Mouse (Mus musculus) embryo, embryonic 10 days (tissue): Measurements from ENCODE around the gene Gramd2.

Source experiments
- DNase-seq: peaks from one replicate; pipeline ENCODE4 v3.0.0-alpha.2; 2015; ENCODE audit warnings: low spot score

Gene Gramd2

GRCm38 (mm10) chr9:59679678-59680533 lies at the start of gene Gramd2:
Gene Gramd2 (plus strand): TSS chr9:59680144.
- DNase-seq, result peak; percentile 87

- DNase-seq, result no peak
Observed at GRCm38 (mm10) chr9:59638372-59638771, 41.6 kb upstream of the Gramd2 start.

- DNase-seq, result no peak
Observed at GRCm38 (mm10) chr9:59639936-59640335, 40.0 kb upstream of the Gramd2 start.

GRCm38 (mm10) chr9:59641320-59641719 lies 38.6 kb upstream of the Gramd2 start:
- no peak for DNase-seq

- no peak for DNase-seq
Observed at GRCm38 (mm10) chr9:59649911-59650310, 30.0 kb upstream of the Gramd2 start.

- no peak for DNase-seq
Observed at GRCm38 (mm10) chr9:59653371-59653770, 26.6 kb upstream of the Gramd2 start.

- no peak for DNase-seq
Observed at GRCm38 (mm10) chr9:59654450-59654983, 25.4 kb upstream of the Gramd2 start.

GRCm38 (mm10) chr9:59655958-59656634 lies 23.8 kb upstream of the Gramd2 start, which contains the start of gene Pkm:
Gene Pkm (plus strand): TSS chr9:59656368.
- DNase-seq, result peak; percentile 99

GRCm38 (mm10) chr9:59656635-59657617 lies 23.0 kb upstream of the Gramd2 start:
- peak; percentile 95 for DNase-seq

- DNase-seq, result no peak
Observed at GRCm38 (mm10) chr9:59658146-59658545, 21.8 kb upstream of the Gramd2 start.

GRCm38 (mm10) chr9:59659036-59660026 lies 20.6 kb upstream of the Gramd2 start:
- peak; percentile 93 for DNase-seq

- no peak for DNase-seq
Observed at GRCm38 (mm10) chr9:59660421-59660820, 19.5 kb upstream of the Gramd2 start.

- DNase-seq, result no peak
Observed at GRCm38 (mm10) chr9:59661298-59661975, 18.5 kb upstream of the Gramd2 start.

- no peak for DNase-seq
Observed at GRCm38 (mm10) chr9:59663226-59663625, 16.7 kb upstream of the Gramd2 start.

- no peak for DNase-seq
Observed at GRCm38 (mm10) chr9:59663957-59664356, 16.0 kb upstream of the Gramd2 start.

GRCm38 (mm10) chr9:59664664-59665256 lies 15.2 kb upstream of the Gramd2 start:
- no peak for DNase-seq

GRCm38 (mm10) chr9:59666016-59666415 lies 13.9 kb upstream of the Gramd2 start:
- DNase-seq, result no peak

- no peak for DNase-seq
Observed at GRCm38 (mm10) chr9:59666813-59667212, 13.1 kb upstream of the Gramd2 start.

GRCm38 (mm10) chr9:59667250-59667649 lies 12.7 kb upstream of the Gramd2 start:
- DNase-seq, result no peak
